Mouse (Mus musculus): ENCODE data around the gene Pth2. TPM values are rescaled to one million over a fixed set of nuclear protein-coding genes. Genes with fewer than 3 reads are reported as not detected.

The Pth2 gene
- total and polyA plus RNA-seq, 3 experiments, result not detected

- Histone ChIP-seq H3K79me2 (replicated peaks; ENCODE audit: control insufficient read depth, insufficient read depth, low read length) (no peaks in the 10 kb centered on the region), H3K27me3 (ENCODE audit: control insufficient read depth, insufficient read depth, low read length) (peaks cover 3% of the 10 kb centered on the region; the same call in 1 of the 2 replicates), H3K36me3 (ENCODE audit: control insufficient read depth, insufficient read depth, low read length) (no peaks in the 10 kb centered on the region), H3K4me3 (no peak overlapping the region), H3K4me1 (ENCODE audit: control insufficient read depth, insufficient read depth, low read length) (peaks cover 2% of the 10 kb centered on the region), H3K9ac (ENCODE audit: low read depth, low read length) (no peak overlapping the region), H3K27ac (no peak overlapping the region)
- no peak for DNase-seq
- TF ChIP-seq POLR2A (IDR thresholded peaks at IDR 0.05; ENCODE audit: insufficient read depth, low read depth, low read length) (no peak), EP300 (IDR thresholded peaks at IDR 0.05; ENCODE audit: insufficient read depth, low read depth, low read length) (no peak), CTCF (IDR thresholded peaks at IDR 0.05) (no peak)
- WGBS, result 89% methylated on average over 3 of the region's 3 CpGs
- intact Hi-C loops (cut with DNase I), result loop anchor here (5.0 kb wide), 1 partner anchor 136 kb away; no protein-coding TSS in a partner anchor
These were observed 19.9 kb upstream of the Pth2 start for GRCm38 (mm10) chr7:45160866-45161265.

DNA sequence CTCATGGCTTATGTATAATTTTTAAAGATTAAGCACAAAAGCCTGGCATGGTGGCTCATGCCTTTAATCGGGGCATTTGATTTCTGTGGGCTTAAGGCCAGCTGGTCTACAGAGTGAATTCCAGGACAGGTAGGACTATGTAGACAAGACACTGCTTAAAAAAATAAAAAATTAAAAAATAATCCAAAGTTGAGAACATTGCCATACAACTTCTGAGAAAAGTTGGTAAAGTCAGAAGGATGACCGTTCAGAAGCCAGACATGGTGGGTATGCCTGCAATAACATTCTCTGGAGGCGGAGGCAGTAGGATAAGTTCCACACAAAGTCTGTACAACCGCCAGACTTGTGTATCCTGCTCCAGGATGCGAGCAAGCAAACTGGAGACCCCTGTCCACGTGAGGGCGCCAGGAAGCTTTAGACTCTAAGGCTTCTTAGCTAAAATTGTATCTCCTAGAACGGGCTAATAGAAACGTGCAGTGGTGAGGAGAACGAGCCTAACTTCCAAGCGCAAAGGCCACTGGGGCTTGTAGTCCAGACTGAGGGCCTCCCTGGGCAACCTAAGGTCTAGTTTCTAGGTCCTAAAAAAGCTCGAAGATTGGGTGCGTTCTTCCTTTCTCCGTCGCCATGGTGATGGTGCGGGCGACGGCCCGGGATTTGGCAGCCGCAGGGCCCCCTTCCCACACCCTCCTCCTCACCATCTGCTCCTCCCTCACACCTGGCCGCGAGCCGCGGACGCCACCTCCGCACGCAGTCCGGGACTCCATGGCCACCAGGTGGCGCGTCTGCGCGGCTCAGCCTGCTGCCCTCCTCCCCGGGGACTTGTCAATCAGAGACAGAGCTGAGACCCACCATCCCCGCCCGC lies 19.0 kb upstream of the Pth2 start:
- Histone ChIP-seq H3K9ac (ENCODE audit: low read depth, low read length) (0 out of 2 replicates have a peak overlapping the region, but pooled peaks have one; percentile 22), H3K79me2 (replicated peaks; ENCODE audit: control insufficient read depth, insufficient read depth, low read length) (no peaks in the 10 kb centered on the region), H3K4me1 (ENCODE audit: control insufficient read depth, insufficient read depth, low read length) (peaks cover 2% of the 10 kb centered on the region), H3K27me3 (ENCODE audit: control insufficient read depth, insufficient read depth, low read length) (peaks cover 3% of the 10 kb centered on the region; the same call in 1 of the 2 replicates), H3K36me3 (ENCODE audit: control insufficient read depth, insufficient read depth, low read length) (no peaks in the 10 kb centered on the region), H3K27ac (no peak overlapping the region), H3K4me3 (peak overlapping the region; percentile 42)
- intact Hi-C loops (cut with DNase I), result loop anchor here (1.0 to 5.0 kb wide), 2 partner anchors 36 to 135 kb away; no protein-coding TSS in a partner anchor
- 4% methylated on average over 35 of the region's 35 CpGs for WGBS
- DNase-seq, result peak; percentile 90 to 93
- TF ChIP-seq CTCF (IDR thresholded peaks at IDR 0.05), result peak; percentile 81
- 0 out of 2 replicates have a peak, but pooled peaks have one; percentile 43 for TF ChIP-seq EP300 (IDR thresholded peaks at IDR 0.05; ENCODE audit: insufficient read depth, low read depth, low read length)
- TF ChIP-seq POLR2A (IDR thresholded peaks at IDR 0.05; ENCODE audit: insufficient read depth, low read depth, low read length), result no peak; the same call in 1 of the 2 replicates

DNA sequence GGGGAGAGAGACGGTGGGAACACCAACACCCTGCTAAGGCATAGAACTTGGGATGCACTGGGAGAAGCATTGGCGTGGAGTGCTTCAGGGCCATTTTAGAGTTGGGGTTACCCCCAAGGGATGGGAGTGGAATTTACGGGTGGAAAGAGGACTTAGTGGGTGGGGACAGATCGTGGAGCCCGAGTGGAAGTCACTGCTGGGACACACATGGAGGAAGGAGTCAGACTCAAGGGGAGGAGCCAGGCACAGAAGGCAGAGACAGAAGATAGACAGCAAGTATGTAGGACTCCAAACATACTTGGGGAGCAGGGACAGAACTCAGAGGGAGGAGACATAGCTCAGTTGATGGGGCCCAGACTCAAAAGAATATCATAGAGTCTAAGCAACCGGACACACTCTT lies 18.2 kb upstream of the Pth2 start:
- Histone ChIP-seq H3K36me3 (ENCODE audit: control insufficient read depth, insufficient read depth, low read length) (no peaks in the 10 kb centered on the region), H3K4me1 (ENCODE audit: control insufficient read depth, insufficient read depth, low read length) (peaks cover 2% of the 10 kb centered on the region), H3K9ac (ENCODE audit: low read depth, low read length) (no peak overlapping the region), H3K27ac (no peak overlapping the region), H3K79me2 (replicated peaks; ENCODE audit: control insufficient read depth, insufficient read depth, low read length) (no peaks in the 10 kb centered on the region), H3K4me3 (peak overlapping the region; percentile 42), H3K27me3 (ENCODE audit: control insufficient read depth, insufficient read depth, low read length) (peaks cover 3% of the 10 kb centered on the region; the same call in 1 of the 2 replicates)
- 21% methylated on average over 6 of the region's 6 CpGs for WGBS
- DNase-seq, result no peak
- intact Hi-C loops (cut with DNase I), result loop anchor here (1.0 to 5.0 kb wide), 2 partner anchors 36 to 135 kb away; no protein-coding TSS in a partner anchor
- TF ChIP-seq POLR2A (IDR thresholded peaks at IDR 0.05; ENCODE audit: insufficient read depth, low read depth, low read length), result no peak
- TF ChIP-seq CTCF (IDR thresholded peaks at IDR 0.05), result no peak
- TF ChIP-seq EP300 (IDR thresholded peaks at IDR 0.05; ENCODE audit: insufficient read depth, low read depth, low read length), result no peak

DNA sequence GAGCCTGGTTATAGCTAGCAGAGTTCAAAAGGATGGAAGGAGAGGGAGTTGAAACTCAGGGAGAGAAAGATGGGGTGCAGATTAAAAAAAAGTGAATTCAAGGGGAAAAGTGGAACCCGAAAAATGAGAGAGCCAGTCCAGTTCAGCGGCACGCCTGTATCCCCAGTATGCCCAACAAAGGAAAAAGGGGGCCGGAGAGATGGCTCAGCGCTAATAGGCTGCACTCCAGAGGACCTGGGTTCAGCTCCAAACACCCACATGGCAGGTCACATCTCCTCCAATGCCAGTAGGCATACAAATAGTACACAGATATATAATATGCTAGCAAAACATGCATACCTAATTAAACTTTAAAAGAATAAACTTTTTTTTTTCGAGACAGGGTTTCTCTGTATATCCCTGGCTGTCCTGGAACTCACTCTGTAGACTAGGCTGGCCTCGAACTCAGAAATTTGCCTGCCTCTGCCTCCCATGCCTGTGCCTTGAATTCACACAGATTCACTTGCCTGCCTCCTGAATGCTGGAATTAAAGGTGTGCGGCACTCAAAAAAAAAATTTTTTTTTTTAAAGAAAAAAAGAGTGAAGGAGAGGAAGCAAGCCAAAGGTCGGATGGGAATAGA lies 17.7 kb upstream of the Pth2 start:
- no peak for DNase-seq
- Histone ChIP-seq H3K27me3 (ENCODE audit: control insufficient read depth, insufficient read depth, low read length) (peaks cover 3% of the 10 kb centered on the region; the same call in 1 of the 2 replicates), H3K4me3 (no peak overlapping the region), H3K36me3 (ENCODE audit: control insufficient read depth, insufficient read depth, low read length) (no peaks in the 10 kb centered on the region), H3K9ac (ENCODE audit: low read depth, low read length) (no peak overlapping the region), H3K79me2 (replicated peaks; ENCODE audit: control insufficient read depth, insufficient read depth, low read length) (no peaks in the 10 kb centered on the region), H3K27ac (no peak overlapping the region), H3K4me1 (ENCODE audit: control insufficient read depth, insufficient read depth, low read length) (peaks cover 2% of the 10 kb centered on the region)
- WGBS, result 79% methylated on average over 9 of the region's 9 CpGs
- TF ChIP-seq CTCF (IDR thresholded peaks at IDR 0.05), result no peak
- no peak for TF ChIP-seq POLR2A (IDR thresholded peaks at IDR 0.05; ENCODE audit: insufficient read depth, low read depth, low read length)
- TF ChIP-seq EP300 (IDR thresholded peaks at IDR 0.05; ENCODE audit: insufficient read depth, low read depth, low read length), result no peak
- intact Hi-C loops (cut with DNase I), result loop anchor here (1.0 to 5.0 kb wide), 2 partner anchors 35 to 134 kb away; no protein-coding TSS in a partner anchor

DNA sequence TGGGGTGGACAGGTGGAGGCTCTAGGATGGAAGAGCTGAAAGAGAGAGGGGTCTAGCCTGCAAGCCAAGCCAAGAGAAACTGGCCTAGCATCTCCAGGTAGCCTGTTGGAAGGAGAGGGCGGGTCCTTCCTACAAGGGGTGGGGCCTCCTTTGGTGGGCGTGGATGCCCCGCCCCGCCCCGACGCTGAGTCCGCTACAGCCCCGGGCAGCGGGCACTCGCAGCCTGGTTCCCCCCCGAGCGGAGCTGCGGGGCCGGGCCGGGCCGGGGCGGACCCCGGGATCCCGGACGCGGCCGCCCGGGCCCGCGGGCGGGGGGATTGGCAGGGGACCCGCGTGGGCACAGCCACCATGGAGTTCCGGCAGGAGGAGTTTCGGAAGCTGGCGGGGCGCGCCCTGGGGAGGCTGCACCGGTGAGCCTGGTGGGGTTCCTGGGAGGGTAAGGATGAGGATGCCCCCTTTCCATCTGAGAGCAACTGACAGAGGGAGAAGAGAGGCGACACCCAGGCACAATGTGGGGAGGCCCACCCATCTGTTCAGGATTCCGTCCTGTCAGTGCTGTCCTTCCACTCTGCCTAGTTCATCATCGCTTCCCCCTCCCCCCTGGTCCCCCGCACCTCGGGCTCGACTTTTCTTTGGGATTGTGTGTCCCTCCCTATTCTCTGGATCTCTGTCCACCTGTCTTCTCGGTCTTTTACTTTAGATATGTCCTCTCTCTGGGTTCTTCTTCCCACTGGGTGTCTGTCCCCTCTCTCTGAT lies 16.9 kb upstream of the Pth2 start, which contains the start of gene Slc17a7:
Gene Slc17a7, plus strand, starts transcription at position 215 of the 756 bp plus-strand sequence.
- peaks cover 7% of the 10 kb centered on the region for H3K27me3 ChIP-seq (ENCODE audit: control insufficient read depth, insufficient read depth, low read length)
- 5% methylated on average over 41 of the region's 41 CpGs for WGBS
- H3K4me3 ChIP-seq, result peak within 1 kb of the TSS; percentile 39
- no peaks in the 10 kb centered on the region for H3K36me3 ChIP-seq (ENCODE audit: control insufficient read depth, insufficient read depth, low read length)
- TF ChIP-seq EP300 (IDR thresholded peaks at IDR 0.05; ENCODE audit: insufficient read depth, low read depth, low read length), result no peak
- no peak for TF ChIP-seq CTCF (IDR thresholded peaks at IDR 0.05)
- no peak for TF ChIP-seq POLR2A (IDR thresholded peaks at IDR 0.05; ENCODE audit: insufficient read depth, low read depth, low read length)
- DNase-seq, result no peak
- no peaks in the 10 kb centered on the region for H3K79me2 ChIP-seq (replicated peaks; ENCODE audit: control insufficient read depth, insufficient read depth, low read length)
- H3K27ac ChIP-seq, result no peak within 1 kb of the TSS
- intact Hi-C loops (cut with DNase I), result loop anchor here (5.0 kb wide), 1 partner anchor 133 kb away; no protein-coding TSS in a partner anchor
- H3K4me1 ChIP-seq (ENCODE audit: control insufficient read depth, insufficient read depth, low read length), result peaks cover 2% of the 10 kb centered on the region
- no peak within 1 kb of the TSS for H3K9ac ChIP-seq (ENCODE audit: low read depth, low read length)

Data from heart, adult 2 months (tissue).